Mouse (Mus musculus): Measurements from ENCODE around the gene Zfp317. TPM values are rescaled to one million over a fixed set of nuclear protein-coding genes. Genes with fewer than 3 reads are reported as not detected.

Gene Zfp317
- polyA plus RNA-seq, 1 experiment: not detected

Other genes starting within 250 kb of the Zfp317 start
- gene Olfr847, start 243.4 kb upstream of the Zfp317 start, polyA plus RNA-seq (2012): not detected in 2 replicates
- gene Olfr849, start 181.8 kb upstream of the Zfp317 start, polyA plus RNA-seq (2012): not detected in 2 replicates
- gene Olfr850, start 143.9 kb upstream of the Zfp317 start, polyA plus RNA-seq (2012): not detected in 2 replicates
- not detected in 2 replicates for gene Olfr851, start 128.8 kb upstream of the Zfp317 start, polyA plus RNA-seq (2012)
- gene Olfr853, start 81.0 kb upstream of the Zfp317 start, polyA plus RNA-seq (2012): not detected in 2 replicates
- gene Olfr854, start 54.7 kb upstream of the Zfp317 start, polyA plus RNA-seq (2012): not detected in 2 replicates
- gene Olfr855, start 39.5 kb upstream of the Zfp317 start, polyA plus RNA-seq (2012): not detected in 2 replicates
- not detected in 2 replicates for gene Olfr857, start 87.3 kb downstream of the Zfp317 start, polyA plus RNA-seq (2012)
- gene Olfr58, start 158.2 kb downstream of the Zfp317 start, polyA plus RNA-seq (2012): 0.01 TPM in 1 of 2 replicates, not detected in the other
- 0.01 TPM in 1 of 2 replicates, not detected in the other for gene Olfr859, start 182.8 kb downstream of the Zfp317 start, polyA plus RNA-seq (2012)
- gene Olfr860, start 227.6 kb downstream of the Zfp317 start, polyA plus RNA-seq (2012): not detected in 2 replicates

Measured in erythroblast, embryonic 14.5 days (primary cell).